Mouse (Mus musculus): ENCODE results near the gene Mdfi. TPM values are rescaled to one million over a fixed set of nuclear protein-coding genes. Genes with fewer than 3 reads are reported as not detected.

The Mdfi gene
- polyA plus RNA-seq, 1 experiment from 2014 or later = 30.6 TPM

DNA sequence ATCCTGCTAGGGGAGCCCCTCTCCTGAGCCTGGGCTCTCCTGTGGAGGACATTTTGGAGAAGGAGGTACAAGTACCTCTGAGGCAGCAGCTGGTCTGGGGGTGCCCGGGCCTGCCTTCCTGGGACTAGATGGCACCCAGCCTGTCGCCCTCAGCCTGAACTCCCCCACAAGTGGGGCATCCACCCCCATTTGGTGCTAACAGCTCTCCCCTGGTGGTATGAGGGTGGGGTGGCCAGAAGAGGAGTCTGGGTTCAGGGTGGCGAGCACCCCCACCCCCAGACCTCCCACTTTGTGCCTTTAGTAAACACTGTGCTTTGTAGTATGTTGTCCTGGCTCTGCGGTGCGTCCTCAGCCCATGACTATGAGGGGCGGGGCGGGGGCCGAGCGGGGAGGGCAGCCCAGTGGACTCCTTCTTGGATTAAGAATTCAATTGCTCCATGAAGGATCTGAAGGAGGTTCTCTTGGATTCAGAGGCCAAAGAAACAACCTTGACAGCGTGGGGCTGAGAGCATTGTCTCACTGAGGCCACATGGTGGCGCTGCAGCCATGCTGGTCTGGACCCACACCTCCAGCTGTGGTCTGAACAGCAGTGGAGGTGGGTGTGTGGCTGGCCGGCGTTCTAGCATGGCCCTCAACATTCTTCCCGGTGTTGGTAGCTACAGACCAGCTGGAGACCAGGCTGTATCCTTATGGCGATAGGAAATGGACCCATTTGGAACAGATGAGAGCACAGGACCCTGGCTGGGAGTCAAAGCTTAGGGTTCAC is 42.2 kb downstream of the Mdfi start:
- DNase-seq (ENCODE audit: low spot score) = peak; percentile 85
- peaks cover 20% of the 10 kb centered on the region for H3K27me3 ChIP-seq (ENCODE audit: insufficient read depth, poor library complexity, severe bottlenecking)
- H3K4me3 ChIP-seq = no peak overlapping the region
- H3K27ac ChIP-seq = peak overlapping the region; percentile 19
- H3K36me3 ChIP-seq = no peaks in the 10 kb centered on the region
- H3K4me1 ChIP-seq (replicated peaks) = peaks cover 77% of the 10 kb centered on the region
- H3K9me3 ChIP-seq = no peaks in the 10 kb centered on the region
- WGBS = 21% methylated on average over 15 of the region's 15 CpGs

DNA sequence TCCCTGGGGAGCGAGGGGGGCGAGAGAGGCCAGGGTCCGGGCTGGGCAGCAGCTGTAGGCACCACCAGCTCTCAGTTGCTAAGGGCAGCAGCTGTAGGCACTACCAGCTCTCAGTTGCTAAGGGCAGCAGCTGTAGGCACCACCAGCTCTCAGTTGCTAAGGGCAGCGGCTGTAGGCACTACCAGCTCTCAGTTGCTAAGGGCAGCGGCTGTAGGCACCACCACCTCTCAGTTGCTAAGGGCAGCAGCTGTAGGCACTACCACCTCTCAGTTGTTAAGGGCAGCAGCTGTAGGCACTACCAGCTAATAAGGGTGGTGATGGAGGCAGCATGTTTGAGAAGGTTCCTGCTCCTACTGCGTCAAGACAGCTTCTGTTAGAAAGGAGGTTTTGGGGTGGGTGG is 45.5 kb downstream of the Mdfi start:
- 61% methylated on average over 6 of the region's 6 CpGs for WGBS
- peaks cover 85% of the 10 kb centered on the region for H3K4me1 ChIP-seq (replicated peaks)

DNA sequence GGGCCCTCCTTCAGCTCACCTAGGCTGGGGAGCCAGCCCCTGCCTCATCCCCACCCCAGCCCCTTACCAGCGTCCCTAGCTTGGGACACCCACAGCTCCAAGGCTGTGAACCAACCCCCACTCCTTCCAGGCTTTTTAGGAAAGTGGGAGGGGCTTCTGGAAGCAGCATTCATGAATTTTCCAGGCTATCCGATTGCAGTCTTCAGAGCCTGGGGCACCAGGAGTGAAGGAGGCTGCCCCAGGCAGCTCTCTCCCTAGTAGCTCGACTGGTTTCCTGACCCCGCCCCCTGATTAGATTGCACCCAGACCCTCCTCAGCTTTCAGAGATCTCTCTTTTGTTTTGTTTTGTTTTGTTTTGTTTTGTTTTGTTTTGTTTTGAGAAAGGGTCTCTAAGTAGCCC is 46.2 kb downstream of the Mdfi start:
- peak; percentile 40 for DNase-seq (ENCODE audit: low spot score)
- no peaks in the 10 kb centered on the region for H3K36me3 ChIP-seq
- H3K9me3 ChIP-seq = no peaks in the 10 kb centered on the region
- H3K27me3 ChIP-seq (ENCODE audit: insufficient read depth, poor library complexity, severe bottlenecking) = peaks cover 34% of the 10 kb centered on the region
- H3K4me3 ChIP-seq = peak overlapping the region; percentile 23
- 5% methylated on average over 4 of the region's 4 CpGs for WGBS
- peak overlapping the region; percentile 76 for H3K27ac ChIP-seq
- H3K4me1 ChIP-seq (replicated peaks) = peaks cover 84% of the 10 kb centered on the region

More for the DNA sequence above, 45.5 kb downstream of the Mdfi start:
- Histone ChIP-seq H3K27ac (peak overlapping the region; percentile 76), H3K9me3 (no peaks in the 10 kb centered on the region), H3K36me3 (no peaks in the 10 kb centered on the region), H3K4me3 (no peak overlapping the region), H3K27me3 (ENCODE audit: insufficient read depth, poor library complexity, severe bottlenecking) (peaks cover 34% of the 10 kb centered on the region)
- DNase-seq (ENCODE audit: low spot score) = peak; percentile 54

DNA sequence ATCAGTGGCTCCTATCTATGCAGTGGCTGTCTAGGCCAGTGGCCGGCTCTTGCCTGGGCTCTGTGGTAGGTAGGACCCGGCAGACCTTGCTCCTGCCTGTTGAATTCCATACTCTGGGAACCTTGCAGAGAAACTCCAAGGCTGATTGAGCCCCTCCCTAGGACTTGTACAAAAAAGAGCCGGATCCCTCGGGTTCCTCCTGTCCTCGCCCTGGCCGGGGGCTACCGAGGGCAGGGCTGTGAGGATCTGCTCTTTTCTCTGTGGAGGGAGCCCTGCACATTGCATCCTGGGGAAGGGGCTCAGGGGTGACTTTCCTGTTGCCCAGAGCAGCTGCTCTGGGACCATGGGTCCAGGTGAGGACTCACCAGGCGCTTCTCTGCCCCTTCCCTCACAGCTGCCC is 46.9 kb downstream of the Mdfi start:
- H3K4me3 ChIP-seq = peak overlapping the region; percentile 23; the same call in 1 of the 2 replicates
- H3K9me3 ChIP-seq = no peaks in the 10 kb centered on the region
- no peak for DNase-seq (ENCODE audit: low spot score)
- H3K27ac ChIP-seq = peak overlapping the region; percentile 76
- H3K27me3 ChIP-seq (ENCODE audit: insufficient read depth, poor library complexity, severe bottlenecking) = peaks cover 34% of the 10 kb centered on the region
- H3K36me3 ChIP-seq = no peaks in the 10 kb centered on the region
- H3K4me1 ChIP-seq (replicated peaks) = peaks cover 78% of the 10 kb centered on the region
- 38% methylated on average over 8 of the region's 8 CpGs for whole genome bisulfite sequencing

DNA sequence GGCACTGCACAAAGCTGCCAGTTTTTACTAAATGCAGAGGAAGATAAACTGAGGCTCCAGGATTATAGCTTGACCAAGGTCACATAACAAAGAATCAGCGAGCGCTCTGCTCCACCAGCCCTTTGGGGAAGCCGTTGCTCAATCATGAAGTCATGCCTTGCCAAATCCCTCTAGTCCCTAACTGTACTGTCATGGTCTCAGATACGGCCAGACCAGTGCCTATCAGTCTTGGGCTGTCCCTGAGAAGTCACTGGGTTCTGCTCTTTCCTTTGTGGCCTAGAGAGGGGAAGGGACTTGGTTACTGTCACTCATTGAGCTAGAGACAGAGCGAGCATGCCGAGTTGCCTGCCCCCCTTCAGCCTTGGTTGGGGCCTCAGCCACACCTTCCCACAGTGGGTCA is 50.1 kb downstream of the Mdfi start:
- H3K4me1 ChIP-seq (replicated peaks) = peaks cover 58% of the 10 kb centered on the region
- H3K36me3 ChIP-seq = no peaks in the 10 kb centered on the region
- 83% methylated on average over 6 of the region's 6 CpGs for WGBS
- H3K27me3 ChIP-seq (ENCODE audit: insufficient read depth, poor library complexity, severe bottlenecking) = peaks cover 23% of the 10 kb centered on the region
- no peak for DNase-seq (ENCODE audit: low spot score)
- no peak overlapping the region for H3K27ac ChIP-seq
- H3K4me3 ChIP-seq = no peak overlapping the region
- no peaks in the 10 kb centered on the region for H3K9me3 ChIP-seq

DNA sequence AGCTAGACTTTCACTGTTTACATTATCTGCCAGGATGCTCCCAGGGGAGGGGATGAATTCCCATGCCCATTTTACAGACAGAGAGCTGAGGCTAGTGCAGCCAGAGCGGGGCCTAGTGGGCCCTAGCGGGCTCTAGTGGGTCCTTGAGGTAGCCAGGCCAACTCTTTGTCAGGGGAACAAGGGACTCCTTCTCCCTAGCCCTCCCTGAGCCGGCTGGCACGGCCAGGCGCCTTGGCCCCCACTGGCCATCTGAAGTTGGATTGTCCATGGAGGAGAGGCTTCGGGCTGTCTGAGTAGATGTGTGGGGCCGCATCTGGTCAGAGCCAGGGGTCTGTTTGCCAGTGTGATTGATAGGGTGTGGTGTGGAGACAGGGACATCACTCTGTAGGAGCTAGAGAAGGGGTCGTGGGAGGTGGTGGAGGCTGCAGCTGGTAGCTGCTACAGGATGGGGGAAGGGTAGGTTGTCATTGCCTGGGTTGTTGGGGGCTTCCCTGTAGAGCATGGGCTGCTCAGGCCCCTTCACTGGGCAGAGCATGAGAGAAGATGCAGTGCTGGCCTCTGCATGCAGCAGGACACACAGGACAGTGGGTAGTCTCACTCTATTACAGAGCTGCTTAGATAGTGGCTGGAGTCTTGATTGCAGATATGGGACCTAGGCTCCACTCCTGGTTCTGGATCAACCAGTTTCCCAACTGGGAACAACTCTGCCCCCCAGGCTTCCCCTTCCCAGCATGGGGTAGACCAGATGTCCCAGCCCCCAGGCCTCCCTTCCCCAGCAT is 50.9 kb downstream of the Mdfi start:
- H3K4me1 ChIP-seq (replicated peaks) = peaks cover 50% of the 10 kb centered on the region
- WGBS = 85% methylated on average over 8 of the region's 8 CpGs
- H3K36me3 ChIP-seq = no peaks in the 10 kb centered on the region
- no peak overlapping the region for H3K4me3 ChIP-seq
- H3K27ac ChIP-seq = no peak overlapping the region
- DNase-seq (ENCODE audit: low spot score) = no peak
- H3K9me3 ChIP-seq = no peaks in the 10 kb centered on the region
- peaks cover 23% of the 10 kb centered on the region for H3K27me3 ChIP-seq (ENCODE audit: insufficient read depth, poor library complexity, severe bottlenecking)

DNA sequence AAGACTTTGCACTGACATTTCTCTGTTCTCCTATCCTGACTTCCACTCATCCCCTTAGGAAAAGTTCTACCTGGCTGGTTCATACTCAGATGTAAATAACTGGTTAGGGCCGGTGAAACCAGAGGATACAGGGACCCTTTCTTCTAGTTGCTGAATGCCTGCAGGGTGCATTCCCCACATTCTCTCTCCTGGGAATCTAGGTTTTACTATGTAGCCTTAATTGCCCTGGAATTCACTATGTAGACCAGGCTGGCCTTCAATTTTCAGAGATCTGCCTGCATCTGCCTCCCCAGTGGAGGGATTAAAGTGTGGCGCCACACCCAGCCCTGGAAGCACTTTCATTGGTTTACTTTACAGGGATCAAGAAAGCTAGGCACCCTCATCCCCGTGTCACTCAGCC is 52.0 kb downstream of the Mdfi start:
- Histone ChIP-seq H3K27me3 (ENCODE audit: insufficient read depth, poor library complexity, severe bottlenecking) (peaks cover 16% of the 10 kb centered on the region), H3K4me3 (no peak overlapping the region), H3K9me3 (no peaks in the 10 kb centered on the region), H3K4me1 (replicated peaks) (peaks cover 39% of the 10 kb centered on the region), H3K36me3 (no peaks in the 10 kb centered on the region), H3K27ac (no peak overlapping the region)
- DNase-seq (ENCODE audit: low spot score) = no peak
- 82% methylated on average over 3 of the region's 3 CpGs for WGBS

DNA sequence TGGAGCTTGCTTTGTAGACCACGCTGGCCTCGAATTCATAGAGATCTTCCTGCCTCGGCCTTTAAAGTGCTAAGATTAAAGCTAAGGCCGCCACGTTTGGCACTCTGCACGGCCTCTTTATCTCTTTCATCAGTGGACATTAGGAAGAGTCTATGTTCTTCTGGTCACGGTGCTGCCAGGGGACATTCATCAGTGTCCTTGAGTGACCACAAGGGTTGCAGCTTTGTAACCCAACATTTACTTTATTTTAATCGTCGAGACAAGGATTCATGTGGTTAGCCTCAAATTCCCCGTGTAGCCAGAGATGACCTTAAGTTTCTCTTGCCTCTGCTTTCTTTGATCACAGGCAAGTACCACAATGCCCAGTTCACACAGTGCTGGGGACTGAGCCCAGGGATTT is 54.0 kb downstream of the Mdfi start:
- Histone ChIP-seq H3K4me3 (no peak overlapping the region), H3K36me3 (no peaks in the 10 kb centered on the region), H3K27ac (no peak overlapping the region), H3K9me3 (no peaks in the 10 kb centered on the region), H3K4me1 (replicated peaks) (peaks cover 19% of the 10 kb centered on the region), H3K27me3 (ENCODE audit: insufficient read depth, poor library complexity, severe bottlenecking) (no peaks in the 10 kb centered on the region)
- WGBS = 86% methylated on average over 10 of the region's 10 CpGs
- no peak for DNase-seq (ENCODE audit: low spot score)

DNA sequence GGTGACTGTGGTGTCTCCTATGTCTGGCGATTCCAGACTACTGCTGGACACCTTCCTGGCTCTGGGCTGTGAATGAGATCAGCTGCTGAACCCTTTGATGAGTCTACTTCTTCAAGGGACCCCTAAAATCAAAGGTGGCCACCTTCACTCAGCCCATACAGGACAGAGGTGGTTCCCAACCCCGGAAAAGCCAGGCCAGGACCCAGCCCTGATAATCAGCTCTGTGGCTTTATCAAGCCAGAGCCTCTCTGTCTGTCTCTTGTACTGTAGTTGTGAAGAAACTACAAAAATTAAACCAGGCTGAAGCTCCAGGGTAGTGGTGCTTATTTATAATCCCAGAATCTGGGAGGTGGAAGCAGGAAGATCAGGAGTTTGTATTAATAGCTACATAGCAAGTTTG is 57.4 kb downstream of the Mdfi start:
- peaks cover 8% of the 10 kb centered on the region for H3K9me3 ChIP-seq
- no peak overlapping the region for H3K4me3 ChIP-seq
- no peak overlapping the region for H3K27ac ChIP-seq
- 73% methylated on average over 2 of the region's 2 CpGs for WGBS
- H3K27me3 ChIP-seq (ENCODE audit: insufficient read depth, poor library complexity, severe bottlenecking) = no peaks in the 10 kb centered on the region
- H3K4me1 ChIP-seq (replicated peaks) = no peaks in the 10 kb centered on the region
- no peak for DNase-seq (ENCODE audit: low spot score)
- H3K36me3 ChIP-seq = no peaks in the 10 kb centered on the region

DNA sequence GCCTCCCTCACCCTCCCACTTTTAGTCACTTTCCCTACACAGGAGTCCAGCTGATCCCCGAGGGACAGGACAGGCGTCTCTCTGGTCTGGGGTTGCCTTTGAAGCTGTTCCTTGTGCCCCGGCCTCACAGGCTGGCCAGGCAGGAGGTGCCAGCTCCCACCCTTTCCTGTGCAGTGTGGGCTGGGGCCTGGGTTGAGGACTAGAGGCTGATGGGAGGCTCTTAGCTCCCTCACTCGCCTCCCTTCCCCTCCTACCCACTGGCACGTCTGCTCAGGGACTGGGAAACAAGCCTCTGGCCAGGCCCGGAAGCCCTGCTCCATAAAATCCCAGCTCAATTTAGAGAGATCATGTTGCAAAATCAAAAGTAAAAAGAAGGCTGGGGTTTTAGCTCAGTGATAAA is 60.9 kb downstream of the Mdfi start:
- H3K9me3 ChIP-seq = peaks cover 15% of the 10 kb centered on the region
- H3K36me3 ChIP-seq = no peaks in the 10 kb centered on the region
- no peak for DNase-seq (ENCODE audit: low spot score)
- H3K27ac ChIP-seq = 0 out of 2 replicates have a peak overlapping the region, but pooled peaks have one; percentile 17
- no peak overlapping the region for H3K4me3 ChIP-seq
- H3K4me1 ChIP-seq (replicated peaks) = peaks cover 5% of the 10 kb centered on the region
- 63% methylated on average over 6 of the region's 6 CpGs for WGBS
- no peaks in the 10 kb centered on the region for H3K27me3 ChIP-seq (ENCODE audit: insufficient read depth, poor library complexity, severe bottlenecking)

DNA sequence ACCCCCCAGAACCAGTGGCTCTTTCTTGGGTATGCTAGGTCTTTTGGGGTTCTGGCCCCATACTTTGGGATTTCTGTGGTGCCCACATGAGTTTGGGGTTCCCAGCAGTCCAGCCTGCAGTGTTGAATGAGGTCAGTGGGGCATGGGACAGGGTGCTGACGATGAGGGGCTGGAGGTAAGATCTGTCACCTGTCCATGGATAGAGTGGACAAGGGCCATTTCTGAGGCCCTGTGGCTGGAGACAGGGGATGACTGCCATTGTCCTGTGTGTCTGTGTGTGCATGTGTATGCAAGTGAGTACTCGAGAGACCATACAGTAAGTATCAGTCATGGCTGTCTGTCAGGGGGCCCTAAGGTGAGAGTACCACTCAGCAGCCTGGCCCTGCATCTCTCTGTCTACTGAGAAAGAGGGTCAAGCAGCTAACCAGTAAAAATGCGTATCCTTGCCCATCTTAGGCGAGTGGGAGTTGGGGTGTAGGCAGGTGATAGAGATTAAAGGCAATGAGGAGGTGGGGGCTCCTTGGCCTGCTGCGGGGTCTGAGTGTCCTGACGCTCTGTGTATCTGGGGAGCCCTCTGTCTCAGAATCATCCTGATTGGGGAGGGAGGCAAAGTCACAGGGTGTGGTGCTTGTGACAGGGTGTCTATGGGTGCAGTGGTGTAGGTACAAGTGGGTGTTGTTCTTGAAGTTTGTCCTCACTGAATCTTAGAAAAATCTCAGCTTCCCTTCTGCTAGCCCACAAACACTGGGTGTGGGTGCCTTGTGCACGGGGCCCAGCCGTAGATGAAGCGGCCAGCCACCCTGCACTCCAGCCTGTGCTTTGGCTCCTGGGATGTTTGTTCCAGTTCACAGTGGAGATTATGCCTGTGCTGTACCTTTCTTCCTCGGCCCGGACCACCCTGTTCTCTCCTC is 64.8 kb downstream of the Mdfi start:
- Histone ChIP-seq H3K9me3 (peaks cover 15% of the 10 kb centered on the region), H3K27me3 (ENCODE audit: insufficient read depth, poor library complexity, severe bottlenecking) (peaks cover 10% of the 10 kb centered on the region), H3K4me1 (replicated peaks) (peaks cover 10% of the 10 kb centered on the region), H3K27ac (no peak overlapping the region), H3K4me3 (no peak overlapping the region), H3K36me3 (no peaks in the 10 kb centered on the region)
- 84% methylated on average over 11 of the region's 11 CpGs for WGBS
- DNase-seq (ENCODE audit: low spot score) = no peak

DNA sequence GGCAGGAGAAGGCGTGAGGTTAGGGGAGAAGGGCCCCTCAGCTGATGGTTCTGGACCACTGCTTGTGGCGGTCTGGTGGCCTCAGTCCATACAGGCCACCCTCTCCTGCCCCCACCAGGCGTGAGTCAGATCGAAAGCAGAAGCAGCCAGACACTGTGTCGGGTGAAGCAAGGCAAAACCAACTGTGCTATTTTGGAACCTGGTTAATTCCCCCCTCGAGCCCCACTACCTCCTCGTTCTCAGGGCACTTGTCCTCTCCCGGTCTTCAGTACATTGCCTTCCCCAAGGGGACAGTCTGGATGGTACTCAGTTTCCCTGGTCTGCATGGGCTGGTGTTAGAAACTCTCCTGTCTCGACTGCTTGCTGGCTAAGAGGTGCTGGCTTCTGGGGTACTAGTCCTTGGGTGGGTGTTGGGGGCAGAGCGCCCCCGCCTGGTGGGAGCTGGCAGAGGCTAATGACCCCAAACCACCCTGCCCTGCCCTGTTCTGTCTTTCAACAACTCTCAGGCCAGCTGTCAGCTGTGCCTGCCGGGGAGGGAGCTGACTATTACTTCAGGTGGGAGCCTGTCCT is 65.7 kb downstream of the Mdfi start:
- H3K9me3 ChIP-seq = peaks cover 15% of the 10 kb centered on the region
- WGBS = 55% methylated on average over 12 of the region's 12 CpGs
- no peak overlapping the region for H3K4me3 ChIP-seq
- peaks cover 10% of the 10 kb centered on the region for H3K27me3 ChIP-seq (ENCODE audit: insufficient read depth, poor library complexity, severe bottlenecking)
- no peaks in the 10 kb centered on the region for H3K36me3 ChIP-seq
- H3K27ac ChIP-seq = no peak overlapping the region; the same call in 1 of the 2 replicates
- DNase-seq (ENCODE audit: low spot score) = no peak
- peaks cover 10% of the 10 kb centered on the region for H3K4me1 ChIP-seq (replicated peaks)
